ENCODE assay signal across 8 mouse cellular contexts in the genomic region with DNA sequence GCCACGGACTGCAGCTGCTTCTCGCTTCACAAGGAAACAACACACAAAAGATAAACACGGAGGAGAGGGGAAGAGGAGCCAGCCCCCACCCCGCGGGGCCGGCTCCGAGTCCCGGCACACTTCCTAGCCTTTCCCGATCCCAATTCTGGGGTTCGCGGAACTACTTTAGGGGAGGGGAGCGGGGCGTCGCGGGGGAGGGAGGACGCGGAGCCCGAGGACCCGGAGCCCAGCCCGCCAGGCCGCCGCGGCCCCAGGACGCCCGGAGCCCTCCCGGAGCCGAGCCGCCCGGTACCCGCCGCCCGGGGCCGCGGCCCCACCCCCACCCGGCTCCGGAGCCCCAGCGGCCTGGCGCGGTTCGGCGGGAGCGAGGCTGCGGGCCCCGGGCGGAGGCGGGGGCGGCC.
DNase-seq lines count a peak whose midpoint lies in the region; ATAC-seq and TF ChIP-seq lines count a peak whose summit lies in the region.

No protein-coding gene starts in this region.

- H3K9ac ChIP-seq in heart, postnatal 0 days (replicated peaks; ENCODE audit: low read depth, low read length), result peak overlapping the region; percentile 99
- H3K9ac ChIP-seq in neural tube, embryonic 14.5 days (replicated peaks; ENCODE audit: low read depth, low read length), result peak overlapping the region; percentile 99

- no peak for TF ChIP-seq EP300 in heart, postnatal 0 days (IDR thresholded peaks at IDR 0.05; ENCODE audit: low read depth)

- no peak for TF ChIP-seq CTCF in heart, postnatal 0 days (IDR thresholded peaks at IDR 0.05; ENCODE audit: low read depth)
- TF ChIP-seq CTCF in lung, adult 2 months (IDR thresholded peaks at IDR 0.05; ENCODE audit: insufficient read depth, low read length), result no peak

- peak overlapping the region; percentile 71 for H3K4me2 ChIP-seq in heart, postnatal 0 days (ENCODE audit: low read depth, low read length)
- peak overlapping the region; percentile 38 for H3K4me2 ChIP-seq in neural tube, embryonic 14.5 days (ENCODE audit: low read depth, low read length)

- no peaks in the 10 kb centered on the region for H3K9me3 ChIP-seq in forebrain, embryonic 10.5 days
- no peaks in the 10 kb centered on the region for H3K9me3 ChIP-seq in heart, postnatal 0 days (replicated peaks; ENCODE audit: control insufficient read depth, low read length)
- no peaks in the 10 kb centered on the region for H3K9me3 ChIP-seq in neural tube, embryonic 14.5 days (ENCODE audit: control insufficient read depth, low read length)

- TF ChIP-seq POLR2A in lung, adult 2 months (IDR thresholded peaks at IDR 0.05; ENCODE audit: borderline replicate concordance, extremely low read depth, low read depth, low read length), result 0 out of 2 replicates have a peak, but pooled peaks have one; percentile 5

- H3K4me3 ChIP-seq in forebrain, embryonic 10.5 days, result peak overlapping the region; percentile 83
- peak overlapping the region; percentile 92 for H3K4me3 ChIP-seq in heart, postnatal 0 days (ENCODE audit: low read depth, low read length)
- H3K4me3 ChIP-seq in lung, adult 2 months (replicated peaks; ENCODE audit: extremely low read depth, low read depth, low read length), result peak overlapping the region; percentile 68
- peak overlapping the region; percentile 89 for H3K4me3 ChIP-seq in neural tube, embryonic 14.5 days (ENCODE audit: low read depth, low read length)

- H3K4me1 ChIP-seq in forebrain, embryonic 10.5 days, result peaks cover 59% of the 10 kb centered on the region
- peaks cover 25% of the 10 kb centered on the region; the same call in 1 of the 2 replicates for H3K4me1 ChIP-seq in heart, postnatal 0 days (ENCODE audit: control insufficient read depth, insufficient read depth)
- peaks cover 4% of the 10 kb centered on the region for H3K4me1 ChIP-seq in lung, adult 2 months (ENCODE audit: control insufficient read depth, insufficient read depth, low read length)
- H3K4me1 ChIP-seq in neural tube, embryonic 14.5 days (ENCODE audit: control insufficient read depth, insufficient read depth, low read length), result peaks cover 12% of the 10 kb centered on the region; the same call in 1 of the 2 replicates

- no peaks in the 10 kb centered on the region for H3K27me3 ChIP-seq in forebrain, embryonic 10.5 days (ENCODE audit: poor library complexity, severe bottlenecking)
- H3K27me3 ChIP-seq in heart, postnatal 0 days (ENCODE audit: control insufficient read depth, insufficient read depth, low read length), result no peaks in the 10 kb centered on the region
- no peaks in the 10 kb centered on the region for H3K27me3 ChIP-seq in neural tube, embryonic 14.5 days (ENCODE audit: control insufficient read depth, insufficient read depth, low read length)

- peak overlapping the region; percentile 100 for H3K27ac ChIP-seq in forebrain, embryonic 10.5 days
- peak overlapping the region; percentile 99 for H3K27ac ChIP-seq in heart, postnatal 0 days (ENCODE audit: low read depth)
- peak overlapping the region; percentile 99 for H3K27ac ChIP-seq in neural tube, embryonic 14.5 days (ENCODE audit: low read depth, low read length)

- DNase-seq in CD4-positive helper T cell, adult 2 months (ENCODE audit: low read depth, low spot score), result peak; percentile 44
- peak; percentile 77 for DNase-seq in adrenal gland, postnatal 14 days
- DNase-seq in forebrain, embryonic 10.5 days (ENCODE audit: extremely low spot score, low spot score), result peak; percentile 67
- no peak for DNase-seq in heart, postnatal 0 days (ENCODE audit: low spot score)
- peak; percentile 33 to 51 for DNase-seq in layer of hippocampus, adult 18-20 months (ENCODE audit: low spot score in 2 of 2)
- DNase-seq in lung, adult 2 months, result peak; percentile 74
- DNase-seq in thymus, adult 18-20 months, result peak; percentile 26 to 35

- under 1% methylated on average over 23 of the region's 47 CpGs for WGBS in forebrain, embryonic 10.5 days
- 0% methylated on average over 26 of the region's 47 CpGs for WGBS in heart, postnatal 0 days
- 5% methylated on average over 46 of the region's 47 CpGs for WGBS in lung, adult 2 months
- 1% methylated on average over 31 of the region's 47 CpGs for WGBS in neural tube, embryonic 14.5 days

- peak; percentile 78 for ATAC-seq in heart, postnatal 0 days (ENCODE audit: insufficient read depth, low read depth)
- ATAC-seq in neural tube, embryonic 14.5 days (ENCODE audit: low read depth), result peak; percentile 61

- H3K36me3 ChIP-seq in forebrain, embryonic 10.5 days (replicated peaks), result no peaks in the 10 kb centered on the region
- H3K36me3 ChIP-seq in heart, postnatal 0 days (replicated peaks; ENCODE audit: control insufficient read depth, insufficient read depth, low read length), result no peaks in the 10 kb centered on the region
- H3K36me3 ChIP-seq in neural tube, embryonic 14.5 days (ENCODE audit: control insufficient read depth, insufficient read depth, low read length), result no peaks in the 10 kb centered on the region
